Mouse (Mus musculus) midbrain, embryonic 13.5 days (tissue): ENCODE measurements at regions not wholly inside any gene's neighbourhood (a gene's known extent, or its start where the extent isn't known, plus 50 kb on each side); places are given as distances from the start of the nearest gene placed in this dataset.

Source experiments
- ATAC-seq: fragments of 200-750 bp; cut with Nextera tagmentation; 2 replicates; pipeline ENCODE4 v1.8.0; 2017; ENCODE audit warnings: mild to moderate bottlenecking, moderate TSS enrichment, moderate library complexity
- H3K27ac ChIP-seq: fragments of 300-500 bp; sonication (generic); 2 replicates; pipeline ENCODE4 v1.5.1; 2015; ENCODE audit warnings: inconsistent platforms, mild to moderate bottlenecking, moderate library complexity
- H3K27me3 ChIP-seq: fragments of 300-500 bp; sonication (generic); 2 replicates; pipeline ENCODE4 v1.6.1; 2015; ENCODE audit warnings: mild to moderate bottlenecking, inconsistent platforms
- H3K36me3 ChIP-seq: fragments of 300-500 bp; sonication (generic); 2 replicates; pipeline ENCODE4 v1.6.1; 2015; ENCODE audit warnings: mild to moderate bottlenecking, inconsistent platforms
- H3K4me1 ChIP-seq: fragments of 300-500 bp; sonication (generic); replicated peaks from 2 replicates; pipeline ENCODE4 v1.6.1; 2015; ENCODE audit warnings: inconsistent platforms
- H3K4me2 ChIP-seq: fragments of 300-500 bp; sonication (generic); replicated peaks from 2 replicates; pipeline ENCODE4 v1.6.1; 2015; ENCODE audit warnings: moderate library complexity, mild to moderate bottlenecking, inconsistent platforms
- H3K4me3 ChIP-seq: fragments of 300-500 bp; sonication (generic); replicated peaks from 2 replicates; pipeline ENCODE4 v1.5.1; 2015; ENCODE audit warnings: mild to moderate bottlenecking, inconsistent platforms
- H3K9ac ChIP-seq: fragments of 300-500 bp; sonication (generic); replicated peaks from 2 replicates; pipeline ENCODE4 v1.6.1; 2015; ENCODE audit warnings: mild to moderate bottlenecking, inconsistent platforms
- H3K9me3 ChIP-seq: fragments of 300-500 bp; sonication (generic); 2 replicates; pipeline ENCODE4 v1.6.1; 2016; ENCODE audit warnings: mild to moderate bottlenecking, inconsistent platforms
- WGBS: fragments of 180-500 bp; shearing (Covaris S2); methylation state at CpG from one replicate; pipeline ENCODE4 v1.1.7; 2015; 5-methylcytosine and 5-hydroxymethylcytosine counted together

DNA sequence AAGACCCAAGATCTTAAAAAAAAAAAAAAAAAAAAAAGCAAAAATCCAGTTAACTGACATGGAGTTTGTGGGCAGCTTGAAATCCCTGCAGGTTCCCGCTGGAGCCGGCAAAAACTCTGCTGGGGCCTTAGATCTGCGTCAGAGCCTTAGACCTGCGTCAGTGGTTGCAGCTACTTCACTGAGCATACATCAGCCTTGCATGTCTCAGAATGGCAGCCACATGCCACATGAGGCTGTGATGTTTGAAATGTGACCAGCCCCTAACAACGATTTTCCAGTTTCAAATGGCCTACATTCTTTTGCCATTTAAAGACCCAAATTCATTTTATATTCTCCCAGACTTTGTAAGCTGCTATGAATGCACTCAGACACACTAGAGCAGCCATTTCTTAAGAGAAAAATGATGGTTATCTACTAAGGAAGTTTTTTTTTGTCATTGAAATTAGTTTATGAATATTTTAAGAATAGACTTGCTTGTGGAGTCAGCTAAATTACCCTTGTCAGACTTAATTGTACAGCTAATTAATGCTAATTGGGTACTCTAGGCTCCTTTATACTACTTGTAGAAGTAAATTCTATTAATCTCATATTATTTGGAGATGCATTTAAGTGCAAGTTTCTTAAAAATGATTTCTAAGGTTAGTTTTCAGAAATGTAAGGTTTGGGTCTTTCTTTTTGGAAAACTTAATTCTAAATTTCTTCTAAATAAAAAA, 70.8 kb downstream of the Toporsl start:
- ATAC-seq, result no peak
- no peak overlapping the region for H3K4me3 ChIP-seq
- 85% methylated on average over 5 of the region's 5 CpGs for WGBS
- no peak overlapping the region for H3K27ac ChIP-seq
- H3K4me1 ChIP-seq, result no peaks in the 10 kb centered on the region
- no peak overlapping the region for H3K4me2 ChIP-seq
- no peaks in the 10 kb centered on the region for H3K27me3 ChIP-seq
- no peaks in the 10 kb centered on the region for H3K9me3 ChIP-seq
- no peak overlapping the region for H3K9ac ChIP-seq
- no peaks in the 10 kb centered on the region for H3K36me3 ChIP-seq

GRCm38 (mm10) chr4:52709563-52709962, 104.8 kb upstream of the Olfr275 start:
- H3K9me3 ChIP-seq, result no peaks in the 10 kb centered on the region
- no peak overlapping the region for H3K27ac ChIP-seq
- H3K27me3 ChIP-seq, result no peaks in the 10 kb centered on the region
- 66% methylated on average over 2 of the region's 2 CpGs for WGBS
- no peak overlapping the region for H3K4me3 ChIP-seq
- H3K4me1 ChIP-seq, result no peaks in the 10 kb centered on the region
- no peaks in the 10 kb centered on the region for H3K36me3 ChIP-seq
- no peak overlapping the region for H3K9ac ChIP-seq
- no peak overlapping the region for H3K4me2 ChIP-seq
- no peak for ATAC-seq

DNA sequence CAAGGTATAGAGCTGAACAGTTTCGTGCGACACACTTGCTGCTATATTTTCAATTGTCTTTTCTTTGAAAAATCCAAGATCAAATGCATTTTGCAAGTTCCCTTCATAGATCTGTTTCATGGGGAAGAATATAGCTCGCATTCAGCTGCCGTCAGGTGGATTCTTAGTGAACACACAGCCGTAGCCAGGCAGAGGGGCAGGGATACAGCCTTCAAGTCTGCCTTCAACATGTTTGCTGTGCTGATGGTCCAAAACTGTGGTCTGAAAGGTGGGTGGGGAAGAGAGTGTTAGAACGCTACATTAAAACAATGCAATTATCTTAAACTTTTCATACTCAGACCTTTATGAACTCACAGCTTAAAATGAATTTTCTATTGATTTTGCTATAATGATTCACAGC, 88.2 kb upstream of the Olfr275 start:
- Histone ChIP-seq H3K9ac (no peak overlapping the region), H3K9me3 (no peaks in the 10 kb centered on the region), H3K27me3 (no peaks in the 10 kb centered on the region), H3K4me2 (no peak overlapping the region), H3K27ac (peak overlapping the region; percentile 35), H3K4me3 (no peak overlapping the region), H3K4me1 (no peaks in the 10 kb centered on the region), H3K36me3 (no peaks in the 10 kb centered on the region)
- 0 out of 2 replicates have a peak, but pooled peaks have one; percentile 41 for ATAC-seq
- 73% methylated on average over 6 of the region's 6 CpGs for WGBS

GRCm38 (mm10) chr4:52726625-52727297, 87.6 kb upstream of the Olfr275 start:
- H3K4me1 ChIP-seq, result no peaks in the 10 kb centered on the region
- 30% methylated on average over 14 of the region's 14 CpGs for WGBS
- H3K36me3 ChIP-seq, result no peaks in the 10 kb centered on the region
- ATAC-seq, result peak; percentile 87
- no peak overlapping the region for H3K4me3 ChIP-seq
- H3K27me3 ChIP-seq, result no peaks in the 10 kb centered on the region
- H3K27ac ChIP-seq, result peak overlapping the region; percentile 35; the same call in 1 of the 2 replicates
- H3K9ac ChIP-seq, result no peak overlapping the region
- no peaks in the 10 kb centered on the region for H3K9me3 ChIP-seq
- H3K4me2 ChIP-seq, result no peak overlapping the region

- Histone ChIP-seq H3K9ac (no peak overlapping the region), H3K9me3 (no peaks in the 10 kb centered on the region), H3K27ac (no peak overlapping the region), H3K36me3 (no peaks in the 10 kb centered on the region), H3K4me3 (no peak overlapping the region), H3K4me1 (no peaks in the 10 kb centered on the region), H3K4me2 (no peak overlapping the region), H3K27me3 (no peaks in the 10 kb centered on the region)
- ATAC-seq, result no peak
- 95% methylated on average over 8 of the region's 8 CpGs for WGBS
These were observed 81.3 kb upstream of the Olfr275 start for GRCm38 (mm10) chr4:52733141-52733540.

DNA sequence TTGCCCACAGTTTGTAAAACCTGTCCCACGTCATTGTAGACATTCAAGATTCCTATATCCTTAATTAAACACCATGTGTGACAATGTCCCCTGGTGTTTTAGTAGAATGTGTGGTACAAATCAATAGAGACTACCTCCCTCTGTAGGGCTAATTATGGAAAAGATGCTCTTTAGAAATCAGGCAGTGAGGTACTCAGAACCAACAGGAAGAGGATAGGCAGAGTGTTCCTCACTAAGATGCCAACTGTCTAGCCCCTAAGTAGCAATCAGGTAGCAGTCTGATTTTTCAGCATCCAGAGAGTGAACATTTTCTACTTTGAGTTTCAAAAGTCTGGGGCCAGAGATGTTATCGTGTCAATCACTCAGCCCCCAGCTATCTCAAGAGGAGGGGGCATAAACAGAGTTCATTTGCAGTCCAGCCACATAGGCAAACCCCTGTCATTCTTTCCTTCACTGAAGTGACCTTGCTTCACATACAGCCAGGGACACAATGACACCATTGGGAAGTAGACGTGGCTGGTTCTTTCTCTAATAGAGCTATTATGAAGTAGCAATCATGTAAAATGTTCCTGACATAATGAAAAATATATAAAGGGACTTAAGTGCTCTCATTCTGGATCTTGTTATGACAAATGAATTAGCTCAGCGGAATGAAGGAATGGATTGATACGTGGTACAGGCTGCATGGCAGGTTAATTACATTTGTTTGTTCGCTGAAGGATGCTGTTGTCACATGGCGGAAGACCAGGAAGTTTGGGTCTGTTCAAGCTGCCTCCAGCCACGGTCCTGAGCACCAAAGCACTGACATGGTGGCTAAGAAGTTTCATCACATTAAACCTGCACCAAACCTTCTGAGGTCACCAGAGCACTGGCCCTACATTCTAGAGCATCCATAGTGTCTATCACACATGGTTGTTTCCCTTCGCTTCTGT, 74.6 kb upstream of the Olfr275 start:
- WGBS, result 65% methylated on average over 9 of the region's 9 CpGs
- no peaks in the 10 kb centered on the region for H3K27me3 ChIP-seq
- no peaks in the 10 kb centered on the region for H3K36me3 ChIP-seq
- peaks cover 6% of the 10 kb centered on the region; the same call in 1 of the 2 replicates for H3K4me1 ChIP-seq
- no peak for ATAC-seq
- H3K9me3 ChIP-seq, result no peaks in the 10 kb centered on the region
- H3K4me2 ChIP-seq, result no peak overlapping the region
- no peak overlapping the region for H3K4me3 ChIP-seq
- H3K9ac ChIP-seq, result no peak overlapping the region
- no peak overlapping the region for H3K27ac ChIP-seq

- Histone ChIP-seq H3K36me3 (no peaks in the 10 kb centered on the region), H3K4me2 (no peak overlapping the region), H3K4me3 (no peak overlapping the region), H3K4me1 (no peaks in the 10 kb centered on the region), H3K9ac (no peak overlapping the region), H3K9me3 (no peaks in the 10 kb centered on the region), H3K27ac (no peak overlapping the region), H3K27me3 (no peaks in the 10 kb centered on the region)
- no peak for ATAC-seq
- 59% methylated on average over 8 of the region's 8 CpGs for WGBS
These were observed 61.4 kb upstream of the Olfr275 start for GRCm38 (mm10) chr4:52752838-52753509.
